Mouse (Mus musculus) neutrophil, adult 65 days (primary cell): ENCODE measurements around the gene Klra6. TPM values are rescaled to one million over a fixed set of nuclear protein-coding genes. Genes with fewer than 3 reads are reported as not detected.

ENCODE experiments used
- total RNA-seq: library from RNA; stranded (reverse); gene quantifications from 2 replicates; pipeline ENCODE4 v1.2.4, GENCODE M21; 2023

Gene Klra6
- total RNA-seq, result not detected in 2 replicates

DNA sequence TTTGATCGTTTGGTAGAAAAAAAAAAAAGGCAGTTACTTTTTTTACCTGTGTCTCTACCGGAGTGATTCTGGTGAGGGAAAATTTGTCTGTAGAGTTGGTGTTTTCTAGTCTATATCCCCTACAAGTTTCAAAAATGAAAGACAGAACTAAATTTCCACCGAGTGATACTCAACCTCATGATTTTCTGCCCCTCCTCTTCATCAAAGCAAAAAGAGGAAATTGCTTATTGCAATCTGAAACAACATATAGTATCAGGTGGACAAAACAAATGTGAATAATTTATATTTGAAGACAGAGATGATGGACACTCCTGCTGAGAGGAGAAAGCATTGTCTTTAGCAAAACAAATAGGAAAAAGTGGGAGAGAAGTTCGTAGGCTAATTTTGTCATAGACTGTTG, at the start of gene Klra6:
Klra6 (minus strand) TSS at position 101 of the 400 bp plus-strand sequence.

DNA sequence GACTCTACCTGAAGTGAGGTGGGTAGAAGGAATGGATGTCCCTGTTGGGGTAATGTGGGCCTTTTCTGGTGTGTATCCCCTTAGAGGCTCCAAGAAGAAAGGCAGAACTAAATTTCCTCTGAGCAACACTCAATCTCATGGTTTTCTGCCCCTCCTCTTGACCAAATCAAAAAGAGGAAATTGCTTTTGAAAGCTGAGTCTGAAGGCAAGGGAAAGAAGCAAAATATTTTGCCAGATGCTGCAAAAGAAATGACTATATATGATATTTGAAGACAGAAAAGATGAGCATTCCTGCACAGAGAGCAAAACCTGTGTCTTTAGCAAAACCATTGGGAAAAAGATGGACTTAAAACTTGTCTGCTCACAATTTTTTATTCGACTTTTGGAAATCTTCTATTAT, 40.4 kb upstream of the Klra6 start, which contains the start of gene Klra4:
Klra4 (minus strand) TSS at position 101 of the 400 bp plus-strand sequence.

Other genes with a start within 250 kb of the Klra6 start
- not detected in 2 replicates for gene Gm156, start 242.7 kb downstream of the Klra6 start, total RNA-seq
- not detected in 2 replicates for gene Gm17631, start 164.3 kb downstream of the Klra6 start, total RNA-seq
- gene Klra17, start 150.3 kb downstream of the Klra6 start, total RNA-seq, result 74.9 and 80.8 TPM in 2 replicates
- gene Klra5, start 109.3 kb downstream of the Klra6 start, total RNA-seq, result not detected in 2 replicates
- gene Klra4, start 40.3 kb upstream of the Klra6 start, total RNA-seq, result not detected in 2 replicates
- 0.57 and 0.79 TPM in 2 replicates for gene Klra8, start 102.9 kb upstream of the Klra6 start, total RNA-seq
- not detected in 2 replicates for gene Klra9, start 166.2 kb upstream of the Klra6 start, total RNA-seq
- gene Klra7, start 206.4 kb upstream of the Klra6 start, total RNA-seq, result not detected in 2 replicates